Mouse (Mus musculus): Measurements from ENCODE around the gene Klf16. TPM values are rescaled to one million over a fixed set of nuclear protein-coding genes. Genes with fewer than 3 reads are reported as not detected.

Gene Klf16
- total and polyA plus RNA-seq, 3 experiments, result 14.1 to 94.0 (median 38.2) TPM

DNA sequence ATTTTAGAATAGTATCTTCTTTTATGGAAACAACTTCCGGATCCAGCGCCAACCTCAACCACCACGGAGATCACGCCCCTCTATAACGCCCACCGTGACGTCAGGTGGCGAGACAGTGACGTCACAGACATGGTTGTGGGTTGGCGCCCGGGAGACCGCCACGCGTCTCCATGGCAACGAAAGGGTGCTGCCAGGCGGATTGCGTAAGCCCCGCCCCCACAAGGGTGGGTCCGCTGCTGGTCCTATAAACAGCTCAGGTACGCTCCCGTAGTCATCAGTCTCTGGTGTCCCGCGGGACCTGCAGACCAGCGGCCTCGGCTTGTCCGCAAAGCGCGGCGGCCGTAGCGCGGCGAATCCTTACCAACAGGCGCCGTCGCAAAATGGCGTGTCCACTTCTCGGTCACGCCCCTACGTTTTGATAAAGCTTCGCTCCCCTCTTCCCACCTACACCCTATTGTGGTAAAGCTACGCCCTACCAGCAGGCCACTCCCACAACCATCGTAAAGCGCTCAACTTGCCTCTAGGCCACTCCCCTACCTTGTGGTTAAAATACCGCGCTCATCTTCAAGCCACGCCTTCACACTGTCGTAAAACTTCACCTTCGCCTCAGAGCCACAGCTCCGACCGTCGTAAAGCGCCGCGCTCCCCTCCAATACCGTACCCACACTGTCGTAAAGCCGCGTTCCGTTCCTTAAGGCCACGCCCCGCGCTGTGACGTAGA lies 45.0 kb upstream of the Klf16 start:
- peak overlapping the region; percentile 63 to 99 (median 87) for H3K4me3 ChIP-seq (replicated peaks in 1 of 3; ENCODE audit: low read depth in 2 of 3, low read length in 2 of 3, poor library complexity in 1 of 3)
- in situ Hi-C loops (cut with MboI; ENCODE audit: low pct_ligation_motif_present, low pct_unique_long_range_greater_than_20kb, low sequenced_read_pairs), result no loop called here
- peaks cover 25% of the 10 kb centered on the region for H3K79me2 ChIP-seq (replicated peaks; ENCODE audit: control insufficient read depth, extremely low read depth, insufficient read depth, poor library complexity, severe bottlenecking)
- no peak for TF ChIP-seq MEF2A (IDR thresholded peaks at IDR 0.05; ENCODE audit: borderline replicate concordance, low read depth, low read length)
- no peak for TF ChIP-seq RCOR1 (conservative IDR thresholded peaks at IDR 0.05; ENCODE audit: low read depth, low read length)
- TF ChIP-seq MYC (IDR thresholded peaks at IDR 0.05; ENCODE audit: low read depth, low read length), result peak; percentile 55; the same call in 1 of the 2 replicates
- TF ChIP-seq JUND (conservative IDR thresholded peaks at IDR 0.05; ENCODE audit: low read depth, low read length), result no peak
- no peak for TF ChIP-seq POLR2AphosphoS2 (IDR thresholded peaks at IDR 0.05; ENCODE audit: low read depth, low read length)
- TF ChIP-seq ZMIZ1 (IDR thresholded peaks at IDR 0.05; ENCODE audit: low read depth, low read length), result no peak
- no peak for TF ChIP-seq USF2 (conservative IDR thresholded peaks at IDR 0.05; ENCODE audit: low read depth, low read length)
- no peak for TF ChIP-seq UBTF (IDR thresholded peaks at IDR 0.05; ENCODE audit: low read depth, low read length)
- no peak for TF ChIP-seq CHD1 (IDR thresholded peaks at IDR 0.05; ENCODE audit: low read depth, low read length)
- TF ChIP-seq ZNF384 (IDR thresholded peaks at IDR 0.05; ENCODE audit: low read depth, low read length), result no peak
- TF ChIP-seq SMC3 (IDR thresholded peaks at IDR 0.05; ENCODE audit: low read depth, low read length), result no peak
- no peak for TF ChIP-seq MAZ (IDR thresholded peaks at IDR 0.05; ENCODE audit: low read depth, low read length)
- peak; percentile 79 for TF ChIP-seq ETS1 (conservative IDR thresholded peaks at IDR 0.05; ENCODE audit: low read depth, low read length)
- peak; percentile 97 for TF ChIP-seq SIN3A (IDR thresholded peaks at IDR 0.05; ENCODE audit: low read length)
- TF ChIP-seq MAX (IDR thresholded peaks at IDR 0.05; ENCODE audit: low read length), result no peak
- peak; percentile 95 for TF ChIP-seq MXI1 (IDR thresholded peaks at IDR 0.05; ENCODE audit: low read depth, low read length)
- TF ChIP-seq BHLHE40 (IDR thresholded peaks at IDR 0.05; ENCODE audit: low read depth, low read length), result peak; percentile 57
- TF ChIP-seq TBP (conservative IDR thresholded peaks at IDR 0.05; ENCODE audit: low read depth, low read length), result peak; percentile 73; the same call in 1 of the 2 replicates
- no peak for TF ChIP-seq NRF1 (IDR thresholded peaks at IDR 0.05; ENCODE audit: low read depth, low read length)
- peak; percentile 67; the same call in 1 of the 2 replicates for TF ChIP-seq KAT2A (IDR thresholded peaks at IDR 0.05; ENCODE audit: insufficient replicate concordance, low read length)
- no peak for TF ChIP-seq CTCF (conservative IDR thresholded peaks at IDR 0.05 in 1 of 2, IDR thresholded peaks at IDR 0.05 in 1 of 2; ENCODE audit: low read depth in 2 of 2, low read length in 2 of 2)
- no peak for TF ChIP-seq JUN (IDR thresholded peaks at IDR 0.05; ENCODE audit: insufficient read depth, low read depth, low read length)
- peak; percentile 82; the same call in 1 of the 2 replicates for TF ChIP-seq E2F4 (IDR thresholded peaks at IDR 0.05; ENCODE audit: insufficient replicate concordance, low read depth, low read length)
- TF ChIP-seq MAFK (IDR thresholded peaks at IDR 0.05; ENCODE audit: insufficient replicate concordance, low read length), result no peak
- no peak for TF ChIP-seq ZKSCAN1 (IDR thresholded peaks at IDR 0.05; ENCODE audit: borderline replicate concordance, low read depth, low read length)
- no peak for TF ChIP-seq EP300 (IDR thresholded peaks at IDR 0.05; ENCODE audit: low read length)
- peak; percentile 68 for TF ChIP-seq POLR2A (IDR thresholded peaks at IDR 0.05; ENCODE audit: low read depth, low read length)
- peak; percentile 78 for TF ChIP-seq HCFC1 (IDR thresholded peaks at IDR 0.05; ENCODE audit: low read depth, low read length)
- no peak for TF ChIP-seq CHD2 (IDR thresholded peaks at IDR 0.05; ENCODE audit: low read length)
- TF ChIP-seq NELFE (IDR thresholded peaks at IDR 0.05; ENCODE audit: low read depth, low read length), result no peak; the same call in 1 of the 2 replicates
- TF ChIP-seq ZC3H11A (IDR thresholded peaks at IDR 0.05; ENCODE audit: low read depth, low read length), result no peak
- TF ChIP-seq RAD21 (IDR thresholded peaks at IDR 0.05; ENCODE audit: low read depth, low read length), result no peak
- peak; percentile 88 for TF ChIP-seq GABPA (IDR thresholded peaks at IDR 0.05; ENCODE audit: insufficient replicate concordance, low read depth, low read length)
- peak; percentile 85 for TF ChIP-seq ELF1 (IDR thresholded peaks at IDR 0.05; ENCODE audit: low read depth, low read length)
- TF ChIP-seq PAX5 (IDR thresholded peaks at IDR 0.05; ENCODE audit: low read length), result no peak
- peak; percentile 11; the same call in 1 of the 2 replicates for TF ChIP-seq TCF12 (IDR thresholded peaks at IDR 0.05; ENCODE audit: low read depth, low read length)
- TF ChIP-seq USF1 (IDR thresholded peaks at IDR 0.05; ENCODE audit: low read depth, low read length), result no peak
- TF ChIP-seq IRF4 (IDR thresholded peaks at IDR 0.05; ENCODE audit: low read depth, low read length), result peak; percentile 19; the same call in 1 of the 2 replicates
- peak; percentile 100 for DNase-seq (ENCODE audit: extremely low read depth)
- peak overlapping the region; percentile 69 for H3K9ac ChIP-seq (ENCODE audit: insufficient read depth, low read depth)
- no peaks in the 10 kb centered on the region for H3K9me3 ChIP-seq (replicated peaks; ENCODE audit: low read length)
- no peaks in the 10 kb centered on the region for H3K27me3 ChIP-seq (replicated peaks)
- dilution Hi-C loops (cut with MboI; ENCODE audit: extremely low pct_ligation_motif_present, extremely low pct_unique_long_range_greater_than_20kb, low sequenced_read_pairs), result no loop called here
- H3K4me1 ChIP-seq (ENCODE audit: control insufficient read depth in 1 of 2, insufficient read depth in 2 of 2), result peaks cover 20 to 42% of the 10 kb centered on the region in 2 experiments
- H3K36me3 ChIP-seq (replicated peaks in 1 of 2; ENCODE audit: control insufficient read depth in 1 of 2, insufficient read depth in 1 of 2, low read length in 1 of 2), result peaks cover 3 to 28% of the 10 kb centered on the region in 2 experiments
- H3K4me2 ChIP-seq (ENCODE audit: insufficient read depth, low read depth, poor library complexity, severe bottlenecking), result peak overlapping the region; percentile 98
- peak overlapping the region; percentile 80 for H3K27ac ChIP-seq (ENCODE audit: insufficient read depth, low read depth)
